Mouse (Mus musculus): ENCODE measurements at regions not wholly inside any gene's neighbourhood (a gene's known extent, or its start where the extent isn't known, plus 50 kb on each side); places are given as distances from the start of the nearest gene placed in this dataset.
"Not testable (repeated sequence)": the region's sequence is repeated elsewhere in the genome, so short reads cannot be mapped to it uniquely, and the experiment has no call there.

DNA sequence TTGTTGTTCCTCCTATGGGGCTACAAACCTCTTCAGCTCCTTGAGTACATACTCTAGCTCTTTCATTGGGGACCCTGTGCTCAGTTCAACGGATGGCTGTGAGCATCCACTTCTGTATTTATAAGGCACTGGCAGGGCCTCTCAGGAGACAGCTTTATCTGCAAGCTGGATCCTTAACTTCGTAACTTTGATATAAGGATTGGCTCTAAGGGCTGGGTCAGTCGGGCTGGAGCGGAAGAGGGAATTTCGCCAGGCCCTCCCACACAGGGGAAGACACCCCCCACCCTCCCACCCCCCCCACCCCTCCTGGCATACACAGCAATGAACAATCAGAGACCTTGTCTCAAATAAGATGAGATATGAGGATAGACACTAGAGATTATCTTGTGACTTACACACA, 304.3 kb upstream of the Chordc1 start:
- H3K4me1 ChIP-seq (replicated peaks; ENCODE audit: control insufficient read depth, insufficient read depth, low read length): no peaks in the 10 kb centered on the region
- H3K4me3 ChIP-seq (replicated peaks; ENCODE audit: low read length): no peak overlapping the region
- no peaks in the 10 kb centered on the region for H3K36me3 ChIP-seq (ENCODE audit: control insufficient read depth, insufficient read depth)
- H3K27me3 ChIP-seq (replicated peaks; ENCODE audit: control insufficient read depth, insufficient read depth, low read length): no peaks in the 10 kb centered on the region
- H3K9ac ChIP-seq (replicated peaks; ENCODE audit: low read depth, low read length): no peak overlapping the region
- no peak overlapping the region for H3K27ac ChIP-seq (ENCODE audit: low read length)
- H3K9me3 ChIP-seq (ENCODE audit: control insufficient read depth, low read length): no peaks in the 10 kb centered on the region
- 92% methylated on average over 5 of the region's 5 CpGs for WGBS
- no peak for ATAC-seq
- H3K4me2 ChIP-seq (ENCODE audit: low read length): no peak overlapping the region

DNA sequence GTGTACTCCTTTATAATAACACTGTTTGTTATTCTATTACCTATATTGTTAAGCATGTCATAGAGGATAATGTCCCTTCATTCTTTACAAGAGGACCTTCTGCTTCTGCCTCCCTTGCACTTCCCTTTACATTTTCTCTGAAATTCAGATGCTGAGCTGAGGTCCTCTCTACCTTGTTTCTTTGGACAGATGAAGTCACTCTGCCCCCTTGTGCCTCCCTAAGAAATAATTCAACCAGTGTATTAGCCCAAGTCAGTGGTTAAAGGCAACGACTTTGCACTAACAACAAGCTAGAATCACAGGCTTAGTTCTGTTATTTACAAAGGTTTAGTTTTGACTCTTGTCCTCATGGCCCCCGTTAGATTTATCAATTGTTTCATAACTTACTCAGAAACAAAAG, 289.4 kb upstream of the Chordc1 start:
- Histone ChIP-seq H3K4me1 (replicated peaks; ENCODE audit: control insufficient read depth, insufficient read depth, low read length) (no peaks in the 10 kb centered on the region), H3K27ac (ENCODE audit: low read length) (no peak overlapping the region), H3K4me3 (replicated peaks; ENCODE audit: low read length) (no peak overlapping the region), H3K36me3 (ENCODE audit: control insufficient read depth, insufficient read depth) (no peaks in the 10 kb centered on the region), H3K9me3 (ENCODE audit: control insufficient read depth, low read length) (no peaks in the 10 kb centered on the region), H3K27me3 (replicated peaks; ENCODE audit: control insufficient read depth, insufficient read depth, low read length) (no peaks in the 10 kb centered on the region), H3K4me2 (ENCODE audit: low read length) (no peak overlapping the region), H3K9ac (replicated peaks; ENCODE audit: low read depth, low read length) (no peak overlapping the region)
- ATAC-seq: peak; percentile 62; the same call in 1 of the 2 replicates
- 31% methylated on average over 2 of the region's 2 CpGs for WGBS

DNA sequence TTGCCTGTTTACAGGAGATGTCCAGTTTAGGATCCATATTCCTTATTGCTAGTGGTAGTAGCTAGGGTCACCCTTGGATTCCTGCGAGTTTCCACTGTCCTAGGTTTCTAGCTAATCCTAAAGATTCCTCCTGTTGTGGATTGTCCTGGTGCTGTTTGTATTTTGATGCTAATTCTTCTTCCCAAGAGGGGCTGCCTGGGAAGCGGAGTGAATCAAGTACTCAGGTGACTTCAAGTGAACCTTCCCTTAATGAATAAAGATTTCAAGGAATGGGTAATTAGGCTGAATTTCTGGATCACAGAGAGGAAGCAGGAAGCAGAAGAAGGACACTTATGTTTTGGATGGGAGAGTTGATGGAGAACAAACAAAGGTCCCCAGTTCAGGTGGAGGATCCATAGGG, 250.6 kb upstream of the Chordc1 start:
- Histone ChIP-seq H3K27me3 (replicated peaks; ENCODE audit: control insufficient read depth, insufficient read depth, low read length) (no peaks in the 10 kb centered on the region), H3K4me2 (ENCODE audit: low read length) (no peak overlapping the region), H3K9ac (replicated peaks; ENCODE audit: low read depth, low read length) (no peak overlapping the region), H3K4me1 (replicated peaks; ENCODE audit: control insufficient read depth, insufficient read depth, low read length) (no peaks in the 10 kb centered on the region), H3K4me3 (replicated peaks; ENCODE audit: low read length) (no peak overlapping the region), H3K36me3 (ENCODE audit: control insufficient read depth, insufficient read depth) (no peaks in the 10 kb centered on the region), H3K27ac (ENCODE audit: low read length) (no peak overlapping the region), H3K9me3 (ENCODE audit: control insufficient read depth, low read length) (no peaks in the 10 kb centered on the region)
- WGBS: 43% methylated on average over 2 of the region's 2 CpGs
- ATAC-seq: no peak

DNA sequence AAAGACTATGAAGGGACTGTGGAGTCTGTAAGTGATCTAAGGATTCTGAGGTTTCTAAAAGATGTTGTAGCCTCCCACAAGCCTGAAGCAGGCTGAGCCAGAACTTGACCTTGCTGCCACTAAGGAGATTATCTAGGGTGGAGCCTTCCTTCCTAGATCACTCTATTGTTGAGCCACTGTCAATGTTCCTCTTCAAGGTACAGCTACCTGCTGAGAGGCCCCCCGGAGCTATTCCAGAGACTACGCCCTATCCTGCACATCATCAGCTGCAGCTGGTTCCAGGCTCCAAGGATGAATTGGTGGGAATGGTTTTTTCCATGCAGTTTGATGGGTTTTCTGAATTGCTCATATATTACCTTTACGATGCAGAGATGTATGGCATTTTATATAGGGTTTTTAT, 249.3 kb upstream of the Chordc1 start:
- not testable (repeated sequence) for H3K36me3 ChIP-seq (ENCODE audit: control insufficient read depth, insufficient read depth); H3K4me2 ChIP-seq (ENCODE audit: low read length); H3K4me3 ChIP-seq (replicated peaks; ENCODE audit: low read length); H3K27ac ChIP-seq (ENCODE audit: low read length); H3K9me3 ChIP-seq (ENCODE audit: control insufficient read depth, low read length); ATAC-seq; H3K4me1 ChIP-seq (replicated peaks; ENCODE audit: control insufficient read depth, insufficient read depth, low read length); H3K27me3 ChIP-seq (replicated peaks; ENCODE audit: control insufficient read depth, insufficient read depth, low read length); H3K9ac ChIP-seq (replicated peaks; ENCODE audit: low read depth, low read length)
- WGBS: 93% methylated on average over 3 of the region's 3 CpGs

DNA sequence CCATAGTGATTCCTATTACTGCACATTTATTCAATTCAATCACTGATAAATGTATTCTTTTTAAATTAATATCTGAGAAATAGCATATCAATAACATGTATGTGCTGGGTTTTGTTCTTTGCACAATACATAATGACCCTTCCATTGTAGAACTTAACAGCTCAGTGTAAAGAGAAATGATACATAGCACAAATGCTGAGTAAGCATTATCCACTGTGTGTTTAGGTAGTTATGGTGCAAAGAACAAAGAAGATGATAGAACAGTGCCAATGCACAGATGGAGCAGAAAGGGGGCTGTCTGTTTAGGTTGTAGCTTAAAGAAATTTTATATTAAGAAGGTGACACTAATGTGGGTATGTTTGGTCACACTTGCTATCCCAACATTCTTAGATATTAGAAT, 215.0 kb upstream of the Chordc1 start:
- no peak overlapping the region for H3K4me3 ChIP-seq (replicated peaks; ENCODE audit: low read length)
- no peak for ATAC-seq

DNA sequence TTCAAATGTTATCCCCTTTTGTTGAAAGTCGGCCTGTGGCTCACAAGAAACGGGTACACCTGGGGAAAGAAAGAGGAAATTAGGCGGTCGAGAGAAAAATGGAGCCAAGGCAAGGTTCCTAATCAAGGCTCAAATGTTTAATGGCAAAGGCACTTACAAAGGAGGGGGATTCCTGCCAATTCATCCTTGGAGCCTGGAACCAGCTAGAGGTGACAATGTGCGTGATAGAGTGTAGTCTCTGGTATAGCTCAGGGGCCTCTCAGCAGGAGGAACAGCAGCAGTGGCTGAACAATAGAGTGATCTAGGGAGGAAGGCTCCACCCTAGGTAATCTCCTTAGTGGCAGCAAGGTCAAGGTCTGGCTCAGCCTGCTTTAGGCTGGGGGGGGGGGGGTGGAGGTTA, 213.5 kb upstream of the Chordc1 start:
- not testable (repeated sequence) for H3K27me3 ChIP-seq (replicated peaks; ENCODE audit: control insufficient read depth, insufficient read depth, low read length); ATAC-seq; H3K36me3 ChIP-seq (ENCODE audit: control insufficient read depth, insufficient read depth); H3K9me3 ChIP-seq (ENCODE audit: control insufficient read depth, low read length); H3K9ac ChIP-seq (replicated peaks; ENCODE audit: low read depth, low read length); H3K27ac ChIP-seq (ENCODE audit: low read length); H3K4me3 ChIP-seq (replicated peaks; ENCODE audit: low read length); H3K4me2 ChIP-seq (ENCODE audit: low read length); H3K4me1 ChIP-seq (replicated peaks; ENCODE audit: control insufficient read depth, insufficient read depth, low read length)
- 73% methylated on average over 5 of the region's 5 CpGs for WGBS

More for the DNA sequence above, 215.0 kb upstream of the Chordc1 start:
- no peaks in the 10 kb centered on the region for H3K4me1 ChIP-seq (replicated peaks; ENCODE audit: control insufficient read depth, insufficient read depth, low read length)
- no peak overlapping the region for H3K27ac ChIP-seq (ENCODE audit: low read length)
- H3K36me3 ChIP-seq (ENCODE audit: control insufficient read depth, insufficient read depth): no peaks in the 10 kb centered on the region
- H3K9ac ChIP-seq (replicated peaks; ENCODE audit: low read depth, low read length): no peak overlapping the region
- H3K4me2 ChIP-seq (ENCODE audit: low read length): no peak overlapping the region
- H3K9me3 ChIP-seq (ENCODE audit: control insufficient read depth, low read length): no peaks in the 10 kb centered on the region
- no peaks in the 10 kb centered on the region for H3K27me3 ChIP-seq (replicated peaks; ENCODE audit: control insufficient read depth, insufficient read depth, low read length)

DNA sequence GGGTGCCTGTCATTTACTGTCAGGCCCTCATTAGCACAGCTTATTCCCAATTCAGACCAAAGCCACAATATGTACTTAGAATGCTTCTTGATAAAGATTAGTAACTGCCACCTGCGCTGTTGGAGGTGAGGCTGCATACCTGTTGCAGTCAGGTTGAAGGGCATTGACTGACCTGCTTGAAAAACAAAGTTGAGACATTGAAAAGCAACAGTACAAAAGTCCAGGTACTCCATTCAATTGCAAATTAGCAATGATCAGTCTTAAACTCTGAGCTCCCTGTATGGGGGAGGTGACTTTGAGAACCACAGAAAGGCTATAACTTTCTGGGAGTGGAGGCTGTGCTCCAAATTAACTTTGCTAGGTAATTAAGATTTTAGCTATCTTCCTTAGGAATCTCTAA, 212.8 kb upstream of the Chordc1 start:
- H3K9ac ChIP-seq (replicated peaks; ENCODE audit: low read depth, low read length); H3K4me1 ChIP-seq (replicated peaks; ENCODE audit: control insufficient read depth, insufficient read depth, low read length); H3K36me3 ChIP-seq (ENCODE audit: control insufficient read depth, insufficient read depth); H3K9me3 ChIP-seq (ENCODE audit: control insufficient read depth, low read length); H3K4me3 ChIP-seq (replicated peaks; ENCODE audit: low read length); H3K4me2 ChIP-seq (ENCODE audit: low read length); H3K27ac ChIP-seq (ENCODE audit: low read length); H3K27me3 ChIP-seq (replicated peaks; ENCODE audit: control insufficient read depth, insufficient read depth, low read length); ATAC-seq: not testable (repeated sequence)
- WGBS: 94% methylated on average over 1 of the region's 1 CpGs
